Mouse (Mus musculus): Measurements from ENCODE around the gene Vmn1r185.
"Not testable (repeated sequence)": the region's sequence is repeated elsewhere in the genome, so short reads cannot be mapped to it uniquely, and the experiment has no call there.

The Vmn1r185 gene

GRCm38 (mm10) chr7:26618364-26618763 lies at the start of gene Vmn1r185:
Gene Vmn1r185 (minus strand): TSS chr7:26618464.
- DNase-seq (ENCODE audit: low spot score in 2 of 2): not testable (repeated sequence)

DNA sequence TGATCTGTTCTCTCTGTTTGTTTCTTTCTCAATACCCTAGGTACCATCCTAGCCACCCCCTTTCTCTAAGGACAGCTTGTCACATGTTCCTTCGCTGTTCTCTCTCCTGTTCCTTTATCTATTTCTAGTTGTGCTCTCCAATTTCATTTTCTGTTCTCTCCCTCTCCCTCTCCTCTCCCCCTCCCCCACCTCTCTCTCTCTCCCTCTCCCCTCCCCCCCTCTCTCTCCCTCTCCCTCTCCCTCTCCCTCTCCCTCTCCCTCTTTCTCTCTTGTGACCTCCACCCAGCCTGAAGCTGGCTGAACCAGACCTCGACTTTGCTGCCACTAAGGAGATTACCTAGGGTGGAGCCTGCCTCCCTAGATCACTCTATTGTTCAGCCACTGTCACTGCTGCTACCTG lies 49.2 kb upstream of the Vmn1r185 start:
- not testable (repeated sequence) for DNase-seq (ENCODE audit: low spot score in 2 of 2)

DNA sequence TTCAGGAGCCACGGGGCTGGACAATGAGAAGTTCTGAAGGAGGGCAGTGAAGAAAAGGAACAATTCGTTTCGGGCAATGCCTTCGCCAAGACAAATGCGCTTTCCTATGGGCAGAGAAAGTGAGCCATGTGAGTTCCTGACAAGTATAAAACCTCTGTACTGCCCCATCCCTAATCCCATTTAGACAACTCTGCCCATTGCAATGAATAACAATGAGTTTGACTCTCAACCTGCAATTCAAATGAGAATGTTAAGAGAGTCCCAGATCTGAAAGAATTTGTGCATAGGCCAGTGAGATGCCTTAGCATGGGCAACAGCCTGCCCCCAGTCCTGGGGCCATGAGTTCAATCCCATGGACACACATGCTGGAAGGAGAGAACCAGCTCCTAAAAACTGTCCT lies 47.7 kb upstream of the Vmn1r185 start:
- no peak for DNase-seq (ENCODE audit: low spot score in 2 of 2)

DNA sequence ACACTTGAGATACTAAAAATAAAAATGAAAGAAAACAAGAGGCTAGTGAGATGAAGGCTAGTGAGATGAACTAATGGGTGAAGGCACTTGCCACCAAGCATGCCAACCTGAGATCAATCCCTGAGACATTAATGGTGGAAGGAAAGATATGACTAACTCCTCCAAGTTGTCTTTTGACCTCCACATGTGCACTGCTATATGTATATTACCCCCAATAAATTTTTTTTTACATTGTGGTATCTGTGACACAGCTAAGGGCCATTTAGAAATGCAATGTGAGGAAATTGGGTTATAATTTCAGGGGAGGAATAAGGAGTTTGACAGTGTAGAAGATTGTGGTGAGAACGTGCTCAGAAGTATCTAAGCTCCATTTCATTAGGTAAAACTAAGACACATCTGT lies 28.5 kb downstream of the Vmn1r185 start:
- no peak for DNase-seq (ENCODE audit: low spot score in 2 of 2)

DNA sequence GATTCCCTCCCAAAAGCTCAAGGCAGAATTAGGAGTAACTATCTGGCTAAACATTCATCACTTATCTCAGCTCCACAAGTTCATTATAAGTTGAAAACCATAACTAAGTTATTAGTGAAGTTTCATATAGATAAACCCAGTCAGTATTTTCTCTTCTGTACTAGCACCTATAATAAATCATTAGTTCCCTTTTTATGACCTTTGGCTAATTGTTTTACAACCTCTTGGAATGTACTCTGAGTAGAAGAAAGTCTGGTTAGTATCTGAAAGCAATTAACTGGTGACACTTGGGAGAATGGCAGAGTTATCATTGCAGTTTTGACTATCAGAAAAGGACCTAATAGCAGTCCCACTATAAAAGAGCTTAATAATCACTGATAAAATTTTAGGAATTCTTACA lies 29.2 kb downstream of the Vmn1r185 start:
- DNase-seq (ENCODE audit: low spot score in 2 of 2): no peak
